Mouse (Mus musculus) thymus, adult 2 months (tissue): ENCODE results near the gene Phlpp1.

Source experiments
- CTCF ChIP-seq: fragments of 200-500 bp; IDR thresholded peaks from 2 replicates; pipeline ENCODE4 v1.5.1; 2012; ENCODE audit warnings: mild to moderate bottlenecking, control low read depth, low read length, moderate library complexity, borderline replicate concordance; ENCODE audit not compliant: control insufficient read depth, poor library complexity, insufficient read depth; ENCODE audit errors: extremely low read depth
- POLR2A ChIP-seq: fragments of 200-500 bp; IDR thresholded peaks from 2 replicates; pipeline ENCODE4 v1.6.1; 2012; ENCODE audit warnings: mild to moderate bottlenecking, low read length, control low read depth, moderate library complexity; ENCODE audit not compliant: control insufficient read depth, poor library complexity, insufficient read depth; ENCODE audit errors: extremely low read depth

- no peak for TF ChIP-seq CTCF
- no peak for TF ChIP-seq POLR2A
These were observed 30.4 kb downstream of the Phlpp1 start for GRCm38 (mm10) chr1:106201929-106202328.
